Mouse (Mus musculus) liver, embryonic 15.5 days (tissue): ENCODE data around the gene Pced1b. TPM values are rescaled to one million over a fixed set of nuclear protein-coding genes. Genes with fewer than 3 reads are reported as not detected.
A peak's percentile ranks its signal among the peaks of the same experiment; 100 is the strongest.

Experiments used
- ATAC-seq: fragments of 200-750 bp; cut with Nextera tagmentation; 2 replicates; pipeline ENCODE4 v1.8.0; 2017; ENCODE audit warnings: moderate number of reproducible peaks, mild to moderate bottlenecking, moderate library complexity; ENCODE audit not compliant: insufficient read depth
- H3K27ac ChIP-seq: fragments of 300-500 bp; sonication (generic); replicated peaks from 2 replicates; pipeline ENCODE4 v1.5.1; 2015; ENCODE audit warnings: mild to moderate bottlenecking, inconsistent platforms
- H3K27me3 ChIP-seq: fragments of 300-500 bp; sonication (generic); 2 replicates; pipeline ENCODE4 v1.6.1; 2015; ENCODE audit warnings: mild to moderate bottlenecking, inconsistent platforms
- H3K36me3 ChIP-seq: fragments of 300-500 bp; sonication (generic); replicated peaks from 2 replicates; pipeline ENCODE4 v1.6.1; 2015; ENCODE audit warnings: moderate library complexity, mild to moderate bottlenecking, inconsistent platforms
- H3K4me1 ChIP-seq: fragments of 300-500 bp; sonication (generic); replicated peaks from 2 replicates; pipeline ENCODE4 v1.6.1; 2015; ENCODE audit warnings: inconsistent platforms
- H3K4me2 ChIP-seq: fragments of 300-500 bp; sonication (generic); 2 replicates; pipeline ENCODE4 v1.6.1; 2015; ENCODE audit warnings: moderate library complexity, mild to moderate bottlenecking, inconsistent platforms
- H3K4me3 ChIP-seq: fragments of 300-500 bp; sonication (generic); replicated peaks from 2 replicates; pipeline ENCODE4 v1.5.1; 2015; ENCODE audit warnings: mild to moderate bottlenecking, inconsistent platforms
- H3K9ac ChIP-seq: fragments of 300-500 bp; sonication (generic); 2 replicates; pipeline ENCODE4 v1.6.1; 2015; ENCODE audit warnings: moderate library complexity, mild to moderate bottlenecking, inconsistent platforms
- H3K9me3 ChIP-seq: fragments of 300-500 bp; sonication (generic); replicated peaks from 2 replicates; pipeline ENCODE4 v1.6.1; 2016; ENCODE audit warnings: inconsistent platforms
- WGBS: fragments of 180-500 bp; shearing (Covaris S2); methylation state at CpG from one replicate; pipeline ENCODE4 v1.1.7; 2015; ENCODE audit warnings: mixed read lengths; ENCODE audit not compliant: insufficient replicate concordance; 5-methylcytosine and 5-hydroxymethylcytosine counted together
- polyA plus RNA-seq: library from polyadenylated mRNA; unstranded; fragments of >200 nt; fragmentation: Nextera tagmentation; extraction: Ambion mirVana; gene quantifications from 2 replicates; pipeline ENCODE4 v1.2.1, GENCODE M21; 2015

Pced1b gene
- polyA plus RNA-seq, 1 experiment from 2014 or later, result 3.5 TPM

DNA sequence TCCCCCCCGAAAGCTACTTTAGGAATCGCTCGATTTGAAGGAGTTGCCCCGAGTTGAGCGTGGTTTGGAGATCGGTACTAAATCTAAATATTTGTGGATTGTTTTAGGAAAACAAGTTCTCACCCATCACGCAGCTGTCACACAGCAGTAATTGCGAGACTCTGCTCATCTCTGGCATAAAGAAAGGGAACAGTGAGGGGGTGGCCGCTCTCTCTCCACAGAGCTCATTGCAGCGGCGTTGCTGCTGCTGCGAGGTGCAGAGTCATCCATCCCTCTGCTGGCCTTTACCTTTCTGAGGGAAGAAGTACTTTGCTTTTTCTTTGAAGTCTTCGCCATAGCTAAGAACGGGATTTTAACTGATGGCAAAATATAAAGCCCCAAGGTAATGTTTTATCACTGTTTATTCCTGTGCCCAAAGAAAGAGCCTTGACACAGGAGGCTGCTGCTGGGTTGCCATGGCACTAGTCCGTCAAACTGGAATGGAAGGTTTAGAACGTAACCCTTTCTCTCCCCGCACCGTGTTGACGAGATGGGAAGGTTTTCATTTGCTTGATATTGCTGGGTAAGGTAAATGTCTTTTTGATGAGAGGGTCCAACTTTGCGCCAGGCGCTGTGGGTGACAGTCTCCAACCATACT is 71.6 kb downstream of the Pced1b start:
- no peak overlapping the region for H3K4me2 ChIP-seq
- H3K9ac ChIP-seq, result no peak overlapping the region
- no peaks in the 10 kb centered on the region for H3K4me1 ChIP-seq
- H3K4me3 ChIP-seq, result no peak overlapping the region
- H3K9me3 ChIP-seq, result no peaks in the 10 kb centered on the region
- no peak for ATAC-seq
- no peaks in the 10 kb centered on the region for H3K36me3 ChIP-seq
- no peak overlapping the region for H3K27ac ChIP-seq
- H3K27me3 ChIP-seq, result no peaks in the 10 kb centered on the region
- WGBS, result 80% methylated on average over 21 of the region's 21 CpGs

- no peaks in the 10 kb centered on the region for H3K9me3 ChIP-seq
- ATAC-seq, result no peak
- no peak overlapping the region for H3K27ac ChIP-seq
- H3K36me3 ChIP-seq, result no peaks in the 10 kb centered on the region
- H3K9ac ChIP-seq, result no peak overlapping the region
- no peak overlapping the region for H3K4me2 ChIP-seq
- H3K4me3 ChIP-seq, result no peak overlapping the region
- 70% methylated on average over 5 of the region's 5 CpGs for WGBS
- no peaks in the 10 kb centered on the region for H3K27me3 ChIP-seq
- H3K4me1 ChIP-seq, result no peaks in the 10 kb centered on the region
These were observed 75.9 kb downstream of the Pced1b start for GRCm38 (mm10) chr15:97322821-97323220.

GRCm38 (mm10) chr15:97323466-97323865 is 76.6 kb downstream of the Pced1b start:
- 73% methylated on average over 24 of the region's 24 CpGs for WGBS
- no peak for ATAC-seq
- H3K4me3 ChIP-seq, result no peak overlapping the region

GRCm38 (mm10) chr15:97324311-97324710 is 77.4 kb downstream of the Pced1b start:
- 68% methylated on average over 9 of the region's 9 CpGs for WGBS
- Histone ChIP-seq H3K4me1 (no peaks in the 10 kb centered on the region), H3K4me2 (no peak overlapping the region), H3K4me3 (no peak overlapping the region), H3K9me3 (no peaks in the 10 kb centered on the region), H3K36me3 (no peaks in the 10 kb centered on the region), H3K9ac (no peak overlapping the region), H3K27ac (no peak overlapping the region), H3K27me3 (no peaks in the 10 kb centered on the region)
- ATAC-seq, result no peak

More at GRCm38 (mm10) chr15:97323466-97323865, 76.6 kb downstream of the Pced1b start:
- no peak overlapping the region for H3K4me2 ChIP-seq
- H3K36me3 ChIP-seq, result no peaks in the 10 kb centered on the region
- no peak overlapping the region for H3K9ac ChIP-seq
- no peaks in the 10 kb centered on the region for H3K9me3 ChIP-seq
- no peaks in the 10 kb centered on the region for H3K4me1 ChIP-seq
- no peaks in the 10 kb centered on the region for H3K27me3 ChIP-seq
- H3K27ac ChIP-seq, result no peak overlapping the region

DNA sequence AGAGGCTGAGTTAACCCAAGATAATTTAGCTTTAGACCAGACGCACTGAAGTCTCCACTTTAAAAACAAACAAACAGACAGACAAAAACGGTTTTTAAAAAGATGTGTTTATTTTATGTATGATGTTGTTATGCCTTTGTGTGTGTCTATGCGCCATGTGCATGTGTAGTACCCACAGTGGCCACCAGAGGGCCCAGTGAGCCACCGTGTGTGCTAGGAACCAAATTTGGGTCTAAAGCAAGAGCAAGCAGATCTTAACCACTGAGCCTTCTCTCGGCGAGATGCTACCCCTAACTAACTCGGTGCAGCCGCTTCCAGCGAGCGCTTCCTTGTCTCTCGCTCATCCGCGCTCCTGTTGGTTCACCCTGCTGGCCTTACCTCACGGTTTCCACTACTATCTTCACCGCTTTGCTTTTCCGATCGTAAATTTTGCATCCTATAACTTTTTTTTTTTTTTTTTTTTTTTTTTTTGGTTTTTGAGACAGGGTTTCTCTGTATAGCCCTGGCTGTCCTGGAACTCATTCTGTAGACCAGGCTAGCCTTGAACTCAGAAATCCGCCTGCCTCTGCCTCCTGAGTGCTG is 80.7 kb downstream of the Pced1b start:
- Histone ChIP-seq H3K4me2 (no peak overlapping the region), H3K4me1 (no peaks in the 10 kb centered on the region), H3K36me3 (no peaks in the 10 kb centered on the region), H3K9ac (no peak overlapping the region), H3K4me3 (no peak overlapping the region), H3K9me3 (no peaks in the 10 kb centered on the region), H3K27me3 (no peaks in the 10 kb centered on the region), H3K27ac (no peak overlapping the region)
- no peak for ATAC-seq
- 69% methylated on average over 18 of the region's 18 CpGs for WGBS

DNA sequence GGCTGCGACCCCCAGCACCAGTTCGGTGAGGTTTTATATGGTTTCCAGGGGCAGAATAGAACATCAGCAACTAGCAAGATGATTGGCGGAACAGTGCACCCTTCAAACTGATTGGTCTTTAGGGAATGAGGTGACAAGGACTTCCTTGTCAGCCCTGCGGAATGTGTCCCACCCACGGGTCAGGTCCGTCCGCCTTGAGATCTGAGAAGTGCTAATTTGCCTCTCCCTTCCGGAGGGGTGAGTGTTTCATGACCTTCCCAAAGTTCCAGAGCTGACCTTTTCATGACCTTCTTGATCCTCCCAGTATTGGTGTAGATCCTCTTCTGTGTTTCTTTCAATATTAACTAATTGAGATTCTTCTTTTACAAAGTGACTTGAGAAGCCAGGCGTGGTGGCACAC is 85.7 kb downstream of the Pced1b start:
- no peak overlapping the region for H3K27ac ChIP-seq
- H3K9ac ChIP-seq, result no peak overlapping the region
- 75% methylated on average over 9 of the region's 9 CpGs for WGBS
- peaks cover 11% of the 10 kb centered on the region for H3K4me1 ChIP-seq
- no peak overlapping the region for H3K4me3 ChIP-seq
- no peaks in the 10 kb centered on the region for H3K9me3 ChIP-seq
- no peaks in the 10 kb centered on the region for H3K36me3 ChIP-seq
- no peaks in the 10 kb centered on the region for H3K27me3 ChIP-seq
- no peak for ATAC-seq
- no peak overlapping the region for H3K4me2 ChIP-seq

DNA sequence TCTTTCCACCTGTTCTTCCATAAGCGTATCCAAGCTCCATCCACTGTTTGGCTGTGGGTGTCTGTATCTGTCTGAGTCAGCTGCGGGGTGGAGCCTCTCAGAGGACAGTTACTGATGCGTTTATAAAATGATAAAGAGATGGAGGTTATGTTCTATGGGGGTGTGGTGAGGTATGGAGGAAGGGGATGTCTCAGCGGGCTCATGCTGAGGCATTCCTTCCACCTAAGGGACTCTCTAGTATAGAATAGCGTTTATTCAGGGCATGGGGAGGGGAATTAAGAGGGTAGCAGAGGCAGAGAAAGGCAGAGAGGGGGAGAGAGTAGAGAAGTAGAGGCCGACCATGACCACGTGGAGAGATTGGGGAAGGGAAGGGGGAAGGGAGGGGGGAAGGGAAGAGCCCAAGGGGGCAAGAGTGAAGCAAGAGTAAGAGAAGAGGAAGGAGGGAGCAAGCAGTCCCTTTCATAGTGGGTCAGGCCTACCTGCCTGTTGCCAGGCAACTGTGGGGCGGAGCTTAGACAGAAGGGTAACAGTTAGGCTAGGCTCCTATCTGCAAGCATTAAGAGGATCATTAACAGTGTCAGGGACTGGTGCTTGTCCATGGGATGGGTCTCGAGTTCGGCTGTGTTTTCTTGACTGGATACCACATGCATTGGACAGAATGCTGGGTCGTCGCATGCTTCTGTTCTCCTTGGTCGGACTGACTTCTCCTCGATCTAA is 90.9 kb downstream of the Pced1b start:
- H3K9ac ChIP-seq, result 0 out of 2 replicates have a peak overlapping the region, but pooled peaks have one; percentile 35
- ATAC-seq, result peak; percentile 95

GRCm38 (mm10) chr15:97338377-97339060 is 91.6 kb downstream of the Pced1b start:
- no peaks in the 10 kb centered on the region for H3K9me3 ChIP-seq
- 26% methylated on average over 17 of the region's 17 CpGs for WGBS
- H3K27ac ChIP-seq, result peak overlapping the region; percentile 83
- H3K9ac ChIP-seq, result 0 out of 2 replicates have a peak overlapping the region, but pooled peaks have one; percentile 6
- H3K27me3 ChIP-seq, result no peaks in the 10 kb centered on the region
- no peak for ATAC-seq
- no peaks in the 10 kb centered on the region for H3K36me3 ChIP-seq
- peak overlapping the region; percentile 65 for H3K4me2 ChIP-seq
- H3K4me1 ChIP-seq, result peaks cover 52% of the 10 kb centered on the region
- H3K4me3 ChIP-seq, result peak overlapping the region; percentile 27

More for the DNA sequence above, 90.9 kb downstream of the Pced1b start:
- H3K36me3 ChIP-seq, result no peaks in the 10 kb centered on the region
- 28% methylated on average over 14 of the region's 14 CpGs for WGBS
- H3K4me3 ChIP-seq, result peak overlapping the region; percentile 27
- H3K27me3 ChIP-seq, result no peaks in the 10 kb centered on the region
- H3K9me3 ChIP-seq, result no peaks in the 10 kb centered on the region
- H3K27ac ChIP-seq, result peak overlapping the region; percentile 83
- peaks cover 45% of the 10 kb centered on the region for H3K4me1 ChIP-seq
- peak overlapping the region; percentile 65 for H3K4me2 ChIP-seq

- Histone ChIP-seq H3K36me3 (no peaks in the 10 kb centered on the region), H3K27me3 (0 out of 2 replicates have a peak, but pooled peaks cover 4% of the 10 kb centered on the region), H3K4me2 (peak overlapping the region; percentile 64), H3K27ac (peak overlapping the region; percentile 79), H3K4me3 (peak overlapping the region; percentile 42), H3K9me3 (no peaks in the 10 kb centered on the region), H3K9ac (0 out of 2 replicates have a peak overlapping the region, but pooled peaks have one; percentile 9), H3K4me1 (peaks cover 69% of the 10 kb centered on the region)
- 21% methylated on average over 9 of the region's 9 CpGs for WGBS
- no peak for ATAC-seq
These were observed 95.4 kb downstream of the Pced1b start for GRCm38 (mm10) chr15:97342336-97342735.

DNA sequence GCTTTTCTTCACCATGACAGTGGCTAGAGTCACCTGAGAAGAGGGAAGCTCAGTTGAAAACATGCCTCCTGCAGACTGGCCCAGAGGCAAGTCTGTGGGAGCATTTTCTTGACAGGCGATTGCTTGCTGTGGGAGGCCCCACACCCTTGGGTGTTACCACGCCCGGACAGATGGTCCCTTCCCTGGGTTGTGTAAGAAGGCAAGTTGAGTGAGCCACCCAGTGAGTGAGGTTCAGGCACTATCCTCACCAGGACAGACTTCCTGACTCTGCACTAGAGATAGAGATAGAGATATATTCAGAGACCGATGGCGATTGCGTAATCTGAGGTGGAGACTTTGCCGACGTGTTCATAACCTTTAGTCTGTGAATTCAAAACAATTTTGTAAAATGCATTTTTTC is 96.0 kb downstream of the Pced1b start:
- H3K4me2 ChIP-seq, result peak overlapping the region; percentile 64
- H3K9me3 ChIP-seq, result no peaks in the 10 kb centered on the region
- no peaks in the 10 kb centered on the region for H3K36me3 ChIP-seq
- 8% methylated on average over 8 of the region's 8 CpGs for WGBS
- peak overlapping the region; percentile 35; the same call in 1 of the 2 replicates for H3K9ac ChIP-seq
- H3K4me1 ChIP-seq, result peaks cover 63% of the 10 kb centered on the region
- peak overlapping the region; percentile 79 for H3K27ac ChIP-seq
- 0 out of 2 replicates have a peak, but pooled peaks cover 5% of the 10 kb centered on the region for H3K27me3 ChIP-seq
- H3K4me3 ChIP-seq, result peak overlapping the region; percentile 42
- ATAC-seq, result peak; percentile 93

GRCm38 (mm10) chr15:97343921-97344320 is 97.0 kb downstream of the Pced1b start:
- peaks cover 53% of the 10 kb centered on the region for H3K4me1 ChIP-seq
- 74% methylated on average over 9 of the region's 9 CpGs for WGBS
- ATAC-seq, result no peak

More at GRCm38 (mm10) chr15:97343921-97344320, 97.0 kb downstream of the Pced1b start:
- Histone ChIP-seq H3K4me2 (no peak overlapping the region), H3K27ac (peak overlapping the region; percentile 79), H3K9me3 (no peaks in the 10 kb centered on the region), H3K36me3 (no peaks in the 10 kb centered on the region), H3K27me3 (0 out of 2 replicates have a peak, but pooled peaks cover 5% of the 10 kb centered on the region), H3K4me3 (no peak overlapping the region), H3K9ac (no peak overlapping the region)
